Mouse (Mus musculus): ENCODE measurements at regions not wholly inside any gene's neighbourhood (a gene's known extent, or its start where the extent isn't known, plus 50 kb on each side); places are given as distances from the start of the nearest gene placed in this dataset.

GRCm38 (mm10) chr6:31221490-31221889, 177.0 kb upstream of the Mkln1 start:
- DNase-seq: peak; percentile 78

- peak; percentile 45 for DNase-seq
Observed at GRCm38 (mm10) chr6:31222024-31222579, 176.4 kb upstream of the Mkln1 start.

GRCm38 (mm10) chr6:31227406-31227805, 171.1 kb upstream of the Mkln1 start:
- no peak for DNase-seq

- no peak for DNase-seq
Observed at GRCm38 (mm10) chr6:31228061-31228460, 170.5 kb upstream of the Mkln1 start.

GRCm38 (mm10) chr6:31231821-31232220, 166.7 kb upstream of the Mkln1 start:
- no peak for DNase-seq

GRCm38 (mm10) chr6:31233252-31233993, 165.1 kb upstream of the Mkln1 start:
- DNase-seq: peak; percentile 46

- DNase-seq: no peak
Observed at GRCm38 (mm10) chr6:31240051-31240450, 158.5 kb upstream of the Mkln1 start.

- DNase-seq: no peak
Observed at GRCm38 (mm10) chr6:31250526-31250925, 148.0 kb upstream of the Mkln1 start.

GRCm38 (mm10) chr6:31253251-31253935, 145.1 kb upstream of the Mkln1 start:
- DNase-seq: peak; percentile 82

GRCm38 (mm10) chr6:31260645-31261345, 137.7 kb upstream of the Mkln1 start:
- DNase-seq: peak; percentile 44

- DNase-seq: peak; percentile 76
Observed at GRCm38 (mm10) chr6:31261797-31262540, 136.6 kb upstream of the Mkln1 start.

GRCm38 (mm10) chr6:31262651-31263050, 135.9 kb upstream of the Mkln1 start:
- no peak for DNase-seq

- no peak for DNase-seq
Observed at GRCm38 (mm10) chr6:31263821-31264220, 134.7 kb upstream of the Mkln1 start.

- no peak for DNase-seq
Observed at GRCm38 (mm10) chr6:31266441-31267040, 132.0 kb upstream of the Mkln1 start.

GRCm38 (mm10) chr6:31268057-31268456, 130.5 kb upstream of the Mkln1 start:
- no peak for DNase-seq

- DNase-seq: no peak
Observed at GRCm38 (mm10) chr6:31273816-31274215, 124.7 kb upstream of the Mkln1 start.

GRCm38 (mm10) chr6:31274236-31274635, 124.3 kb upstream of the Mkln1 start:
- no peak for DNase-seq

- DNase-seq: no peak
Observed at GRCm38 (mm10) chr6:31277792-31278191, 120.7 kb upstream of the Mkln1 start.

GRCm38 (mm10) chr6:31283973-31284372, 114.6 kb upstream of the Mkln1 start:
- no peak for DNase-seq

- DNase-seq: peak; percentile 56
Observed at GRCm38 (mm10) chr6:31284390-31284789, 114.1 kb upstream of the Mkln1 start.

- no peak for DNase-seq
Observed at GRCm38 (mm10) chr6:31285064-31285463, 113.5 kb upstream of the Mkln1 start.

Data from lung, postnatal 36 days (tissue).